Mouse (Mus musculus): ENCODE measurements at regions not wholly inside any gene's neighbourhood (a gene's known extent, or its start where the extent isn't known, plus 50 kb on each side); places are given as distances from the start of the nearest gene placed in this dataset.

DNA sequence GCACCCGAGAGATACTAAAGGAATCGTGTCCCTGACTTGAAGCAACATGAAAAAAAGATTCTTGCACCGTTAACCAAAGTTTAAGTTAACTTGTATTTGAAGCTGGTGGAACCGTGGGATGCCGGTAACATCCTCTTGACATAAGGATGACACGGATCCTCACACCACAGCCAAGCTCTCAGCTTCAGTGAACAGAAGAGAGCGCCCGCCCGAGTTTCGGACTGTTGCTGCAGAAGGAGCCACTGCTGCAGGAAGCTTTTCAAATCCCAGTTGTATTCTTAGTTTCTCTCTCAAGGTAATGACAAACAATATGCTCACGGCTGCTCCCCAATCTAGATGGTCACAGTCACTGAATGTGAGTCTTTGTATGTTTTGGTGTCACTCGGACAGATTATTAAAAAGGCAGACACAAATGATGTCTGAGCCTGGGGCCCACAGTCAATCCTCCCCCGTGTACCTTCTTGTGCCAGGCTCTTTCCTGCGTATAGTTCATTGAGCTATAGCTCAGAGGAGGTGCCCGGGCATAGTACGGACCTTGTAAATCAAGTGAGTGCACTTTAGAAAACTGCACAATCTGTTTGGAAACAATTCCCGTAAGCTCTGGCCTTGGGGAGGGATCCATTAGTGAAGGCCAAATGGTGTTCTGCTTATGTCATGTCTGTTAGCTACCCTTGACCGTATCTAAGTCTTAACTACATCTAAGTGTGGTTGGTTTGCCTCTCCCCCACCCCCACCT, 99.3 kb upstream of the Ankrd55 start:
- TF ChIP-seq POLR2A (IDR thresholded peaks at IDR 0.05; ENCODE audit: insufficient read length, low read depth) (no peak), E2F4 (IDR thresholded peaks at IDR 0.05; ENCODE audit: insufficient read depth) (no peak), CEBPB (IDR thresholded peaks at IDR 0.05; ENCODE audit: insufficient read depth, poor library complexity, severe bottlenecking) (no peak), MAX (IDR thresholded peaks at IDR 0.05; ENCODE audit: low read depth) (no peak)

Measured in myocyte (in vitro differentiated cells).